Mouse (Mus musculus) limb, embryonic 14.5 days (tissue): ENCODE data around the gene Sirt4. TPM values are rescaled to one million over a fixed set of nuclear protein-coding genes. Genes with fewer than 3 reads are reported as not detected.

Experiments used
- ATAC-seq: fragments of 200-750 bp; cut with Nextera tagmentation; 2 replicates; pipeline ENCODE4 v1.8.0; 2017; ENCODE audit warnings: low read depth, moderate number of reproducible peaks, moderate TSS enrichment; ENCODE audit not compliant: low FRiP score
- DNase-seq: peaks from one replicate; pipeline ENCODE4 v3.0.0-alpha.2; 2015; ENCODE audit warnings: low spot score
- H3K27ac ChIP-seq: fragments of 300-500 bp; sonication (generic); replicated peaks from 2 replicates; pipeline ENCODE4 v1.5.1; 2014; ENCODE audit warnings: low read depth, mild to moderate bottlenecking, low read length, moderate library complexity, mixed read lengths
- H3K27me3 ChIP-seq: fragments of 300-500 bp; sonication (generic); 2 replicates; pipeline ENCODE4 v1.6.1; 2014; ENCODE audit warnings: low read length, mixed read lengths; ENCODE audit not compliant: control insufficient read depth, insufficient read depth
- H3K36me3 ChIP-seq: fragments of 300-500 bp; sonication (generic); 2 replicates; pipeline ENCODE4 v1.6.1; 2014; ENCODE audit warnings: mild to moderate bottlenecking, low read length, moderate library complexity, mixed read lengths; ENCODE audit not compliant: control insufficient read depth, insufficient read depth
- H3K4me1 ChIP-seq: fragments of 300-500 bp; sonication (generic); 2 replicates; pipeline ENCODE4 v1.6.1; 2014; ENCODE audit warnings: antibody characterized with exemption, low read length, mixed read lengths; ENCODE audit not compliant: control insufficient read depth, insufficient read depth
- H3K4me2 ChIP-seq: fragments of 300-500 bp; sonication (generic); replicated peaks from 2 replicates; pipeline ENCODE4 v1.6.1; 2014; ENCODE audit warnings: low read depth, mild to moderate bottlenecking, low read length, moderate library complexity; ENCODE audit not compliant: severe bottlenecking
- H3K4me3 ChIP-seq: fragments of 300-500 bp; sonication (generic); replicated peaks from 2 replicates; pipeline ENCODE4 v1.5.1; 2014; ENCODE audit warnings: low read length
- H3K9ac ChIP-seq: fragments of 300-500 bp; sonication (generic); 2 replicates; pipeline ENCODE4 v1.6.1; 2014; ENCODE audit warnings: mild to moderate bottlenecking, low read depth, low read length, moderate library complexity; ENCODE audit not compliant: severe bottlenecking
- H3K9me3 ChIP-seq: fragments of 300-500 bp; sonication (generic); 2 replicates; pipeline ENCODE4 v1.6.1; 2016; ENCODE audit warnings: low read length; ENCODE audit not compliant: control insufficient read depth
- POLR2A ChIP-seq: fragments of 200-500 bp; IDR thresholded peaks from 2 replicates; pipeline ENCODE4 v1.8.0; 2012; ENCODE audit warnings: inconsistent platforms, mild to moderate bottlenecking, moderate library complexity, borderline replicate concordance; ENCODE audit not compliant: insufficient read depth, insufficient read length; ENCODE audit errors: extremely low read depth
- WGBS: fragments of 180-500 bp; shearing (Covaris S2); extraction: QIAGEN DNeasy Blood & Tissue Kit; methylation state at CpG from one replicate; pipeline ENCODE4 v1.1.7; 2014; 5-methylcytosine and 5-hydroxymethylcytosine counted together
- polyA plus RNA-seq, 2 experiments: library from polyadenylated mRNA; depleted of rRNA in 1 of 2; stranded (reverse) in 1 of 2; unstranded in 1 of 2; fragments of >200 nt; fragmentation: Nextera tagmentation in 1 of 2; extraction: Ambion mirVana in 1 of 2; gene quantifications; 2 replicates each; pipeline versions ENCODE4 v1.2.1 to v1.2.3; 2012 to 2014

Gene Sirt4
- 69.2 and 82.4 TPM in 2 replicates for polyA plus RNA-seq (2012; rRNA removed)
- polyA plus RNA-seq (2014; fragmentation: Nextera tagmentation; extraction: Ambion mirVana): 20.4 and 24.1 TPM in 2 replicates

DNA sequence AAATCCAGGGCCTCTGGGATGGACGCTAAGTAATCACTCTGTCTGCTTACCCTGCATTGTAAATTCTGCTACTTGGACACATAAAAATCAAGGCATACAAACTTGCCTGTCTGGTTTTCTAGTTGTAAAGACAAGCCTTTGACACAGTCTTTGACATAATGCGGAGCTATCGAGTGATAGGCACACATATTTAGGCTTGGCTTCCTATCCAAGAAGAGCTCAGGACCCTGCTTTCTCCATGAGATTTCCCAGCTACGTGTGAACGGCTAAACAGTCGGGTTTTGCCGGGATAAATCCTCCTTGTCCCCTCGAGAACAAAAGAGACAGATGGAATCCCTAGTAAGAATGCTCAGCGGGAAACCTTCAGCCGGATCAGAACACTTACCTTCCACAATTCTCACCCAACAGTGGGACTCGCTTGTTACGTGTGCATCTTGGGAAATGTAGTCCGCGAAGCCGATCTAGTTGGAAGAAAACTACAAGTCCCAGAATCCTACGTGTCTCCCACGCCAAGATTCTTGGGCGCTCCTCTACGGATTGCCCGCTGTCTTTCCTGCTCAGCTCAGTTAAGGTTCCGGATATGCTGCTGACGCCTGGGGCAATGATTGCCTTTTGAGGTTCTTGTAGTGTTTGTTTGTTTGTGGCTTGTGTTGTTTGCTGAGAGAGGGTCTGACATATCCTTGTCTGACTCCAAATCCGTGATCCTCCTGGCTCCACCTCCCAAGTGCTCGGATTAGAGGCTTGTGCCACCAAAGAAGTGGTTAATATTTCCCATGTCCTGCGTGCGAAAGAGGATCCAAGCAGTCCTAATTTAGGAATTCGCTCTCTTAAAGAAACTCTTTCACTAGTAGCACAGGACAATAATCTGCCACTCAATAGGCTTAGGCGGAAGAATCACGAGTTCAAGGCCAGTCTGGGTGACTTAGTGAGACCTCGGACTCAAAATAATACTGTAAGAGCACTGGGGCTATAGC is at the start of gene Sirt4:
Gene Sirt4, minus strand, starts transcription at position 779 of the 974 bp plus-strand sequence.
- ATAC-seq: peak; percentile 84

DNA sequence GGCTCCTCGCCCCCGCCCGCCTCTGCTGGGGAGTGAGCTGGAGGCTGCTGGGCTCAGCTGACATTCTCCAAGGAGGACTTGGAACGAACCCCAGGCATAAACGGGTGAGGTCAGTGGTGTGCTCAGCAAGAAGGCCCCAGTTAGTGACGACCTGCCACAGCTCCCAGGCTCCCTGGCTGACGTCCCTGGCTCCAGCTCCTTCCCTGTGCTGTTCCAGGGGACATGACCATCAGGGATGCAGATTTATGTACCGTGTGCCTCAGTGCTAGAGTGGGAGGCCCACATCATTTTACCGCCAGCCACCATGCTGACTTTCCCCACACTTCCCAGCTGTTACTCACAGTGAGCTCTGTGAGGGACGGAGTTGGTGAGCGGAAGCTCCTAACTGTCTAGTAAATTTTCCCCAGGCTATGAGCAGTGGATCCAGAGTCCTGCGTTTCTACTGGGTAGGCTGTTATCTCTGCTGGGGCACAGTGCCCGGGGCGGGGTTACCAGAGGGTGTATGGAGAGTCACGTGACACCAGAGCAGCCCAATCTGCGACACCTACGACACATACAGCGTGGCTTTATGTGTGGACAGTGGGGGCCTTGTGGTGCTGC is 47.2 kb upstream of the Sirt4 start:
- DNase-seq (peak; percentile 81), ATAC-seq (peak; percentile 64)
- Histone ChIP-seq H3K9me3 (no peaks in the 10 kb centered on the region), H3K4me3 (no peak overlapping the region), H3K27ac (peak overlapping the region; percentile 61), H3K4me2 (peak overlapping the region; percentile 20), H3K4me1 (peaks cover 73% of the 10 kb centered on the region), H3K27me3 (no peaks in the 10 kb centered on the region), H3K9ac (peak overlapping the region; percentile 28; the same call in 1 of the 2 replicates), H3K36me3 (0 out of 2 replicates have a peak, but pooled peaks cover 7% of the 10 kb centered on the region)
- no peak for TF ChIP-seq POLR2A
- 29% methylated on average over 18 of the region's 18 CpGs for WGBS

More for the DNA sequence above, at the start of gene Sirt4:
- WGBS: 8% methylated on average over 30 of the region's 30 CpGs
- H3K9ac ChIP-seq: peak within 1 kb of the TSS; percentile 41
- H3K4me2 ChIP-seq: peak within 1 kb of the TSS; percentile 68
- H3K4me1 ChIP-seq: peaks cover 20% of the 10 kb centered on the region
- H3K4me3 ChIP-seq: peak within 1 kb of the TSS; percentile 49
- no peaks in the 10 kb centered on the region for H3K9me3 ChIP-seq
- peak; percentile 98 for DNase-seq
- peak within 1 kb of the TSS; percentile 40; the same call in 1 of the 2 replicates for H3K27ac ChIP-seq
- peaks cover 12% of the 10 kb centered on the region; the same call in 1 of the 2 replicates for H3K27me3 ChIP-seq
- H3K36me3 ChIP-seq: peaks cover 11% of the 10 kb centered on the region
- TF ChIP-seq POLR2A: peak; percentile 24; the same call in 1 of the 2 replicates

DNA sequence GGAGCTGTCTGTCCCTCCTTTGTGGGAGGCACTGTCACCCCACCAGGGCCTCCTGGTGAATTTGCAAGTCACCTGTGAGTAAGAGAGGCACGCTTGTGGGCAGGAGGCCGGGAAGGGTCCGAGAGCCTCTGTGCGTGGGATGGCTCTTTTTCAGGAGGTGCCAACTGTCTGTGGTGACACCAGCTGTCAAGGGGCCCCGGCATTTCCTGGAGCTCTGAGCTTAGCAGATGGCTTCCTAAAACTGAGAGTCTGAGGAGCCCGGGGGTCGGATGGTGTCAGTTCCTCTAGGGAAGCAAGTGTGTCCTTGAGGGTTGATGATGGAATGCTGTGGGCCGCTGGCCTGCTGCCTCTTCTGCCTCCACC is 45.9 kb upstream of the Sirt4 start:
- Histone ChIP-seq H3K4me1 (peaks cover 78% of the 10 kb centered on the region), H3K27me3 (no peaks in the 10 kb centered on the region), H3K9me3 (no peaks in the 10 kb centered on the region), H3K27ac (peak overlapping the region; percentile 61), H3K4me2 (no peak overlapping the region), H3K9ac (0 out of 2 replicates have a peak overlapping the region, but pooled peaks have one; percentile 13), H3K4me3 (no peak overlapping the region), H3K36me3 (0 out of 2 replicates have a peak, but pooled peaks cover 7% of the 10 kb centered on the region)
- WGBS: 53% methylated on average over 8 of the region's 8 CpGs
- TF ChIP-seq POLR2A: no peak
- ATAC-seq (no peak), DNase-seq (no peak)

DNA sequence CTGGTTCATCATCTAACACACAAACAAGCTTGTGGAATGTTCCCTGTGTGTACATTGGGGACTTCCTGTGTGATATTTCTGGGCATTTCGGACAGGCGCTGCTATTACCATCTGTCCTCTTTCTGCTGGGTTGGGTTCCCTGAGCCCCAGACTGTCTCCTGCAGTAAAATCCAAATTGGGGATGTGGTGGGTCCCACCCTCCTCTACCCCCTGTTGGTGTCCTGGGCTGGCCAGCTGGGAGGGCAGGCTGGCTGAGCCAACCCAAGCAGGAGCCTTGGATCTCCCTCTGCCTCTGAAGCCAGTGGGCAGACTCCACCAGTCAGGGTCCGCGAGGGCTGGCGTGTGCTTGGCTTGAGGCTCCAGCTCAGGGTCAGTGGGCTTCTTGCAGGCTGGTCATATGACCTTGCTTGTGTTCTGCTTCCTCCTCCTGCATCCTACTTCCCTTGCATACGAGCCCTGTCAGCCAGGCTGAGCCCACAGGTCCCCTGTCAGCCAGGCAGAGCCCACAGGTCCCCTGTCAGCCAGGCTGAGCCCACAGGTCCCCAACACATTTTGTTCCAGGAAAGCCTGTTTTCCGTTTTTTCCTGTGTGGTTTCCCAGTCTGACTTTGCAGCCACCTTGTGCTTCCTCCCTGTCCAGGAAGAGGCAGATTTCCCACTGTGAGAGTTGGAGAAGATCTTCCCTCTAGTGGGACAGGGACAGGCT is 45.4 kb upstream of the Sirt4 start:
- peak; percentile 4; the same call in 1 of the 2 replicates for ATAC-seq

More for the DNA sequence above, 45.4 kb upstream of the Sirt4 start:
- H3K36me3 ChIP-seq: 0 out of 2 replicates have a peak, but pooled peaks cover 7% of the 10 kb centered on the region
- peak overlapping the region; percentile 61 for H3K27ac ChIP-seq
- no peak overlapping the region for H3K4me2 ChIP-seq
- DNase-seq: no peak
- H3K9ac ChIP-seq: 0 out of 2 replicates have a peak overlapping the region, but pooled peaks have one; percentile 13
- peaks cover 77% of the 10 kb centered on the region for H3K4me1 ChIP-seq
- no peak for TF ChIP-seq POLR2A
- 59% methylated on average over 7 of the region's 7 CpGs for WGBS
- no peaks in the 10 kb centered on the region for H3K9me3 ChIP-seq
- H3K4me3 ChIP-seq: no peak overlapping the region
- no peaks in the 10 kb centered on the region for H3K27me3 ChIP-seq
